Mouse (Mus musculus) cerebellum, adult 11-12 months (tissue): Measurements from ENCODE around the gene Cdh4.

Source experiments
- DNase-seq: peaks from one replicate; pipeline ENCODE4 v3.0.0; 2022

The Cdh4 gene

DNA sequence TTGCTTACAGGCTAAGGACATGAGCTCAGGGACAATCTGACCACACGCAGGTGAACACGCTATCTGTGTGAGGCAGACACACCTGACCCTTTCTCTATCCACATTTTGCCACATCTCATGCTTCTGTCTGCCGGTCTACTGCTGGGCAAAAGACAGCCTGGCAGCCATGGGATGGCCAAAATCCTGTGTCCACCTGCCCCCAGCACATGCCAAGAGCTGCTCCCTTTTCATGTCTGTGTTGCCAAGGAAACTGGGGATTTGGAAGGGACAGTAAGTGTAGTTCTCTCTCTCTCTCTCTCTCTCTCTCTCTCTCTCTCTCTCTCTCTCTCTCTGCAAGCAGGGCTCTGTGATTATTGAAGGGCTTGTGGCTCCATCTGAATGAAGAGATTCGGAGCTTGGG, 98.9 kb downstream of the Cdh4 start:
- no peak for DNase-seq

DNA sequence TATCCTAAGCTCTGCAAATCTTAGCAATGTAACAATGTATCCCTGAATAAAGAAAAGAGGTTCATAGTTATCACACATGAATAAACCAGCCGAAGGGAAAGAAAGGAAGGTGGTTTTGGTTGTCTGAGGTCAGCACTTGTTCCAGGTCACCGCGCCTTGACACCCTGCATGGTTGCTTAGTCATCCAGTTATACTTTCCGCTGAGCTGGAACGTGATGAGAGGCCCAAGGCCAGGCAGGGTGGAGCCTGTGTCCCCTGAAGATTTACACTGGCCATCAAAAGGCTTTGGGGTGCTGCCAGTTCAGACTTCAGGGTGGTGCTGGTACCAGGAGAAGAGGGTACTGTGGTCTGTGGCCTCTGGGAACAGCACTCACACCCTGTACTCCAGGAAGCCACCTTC, 105.4 kb downstream of the Cdh4 start:
- DNase-seq = no peak

DNA sequence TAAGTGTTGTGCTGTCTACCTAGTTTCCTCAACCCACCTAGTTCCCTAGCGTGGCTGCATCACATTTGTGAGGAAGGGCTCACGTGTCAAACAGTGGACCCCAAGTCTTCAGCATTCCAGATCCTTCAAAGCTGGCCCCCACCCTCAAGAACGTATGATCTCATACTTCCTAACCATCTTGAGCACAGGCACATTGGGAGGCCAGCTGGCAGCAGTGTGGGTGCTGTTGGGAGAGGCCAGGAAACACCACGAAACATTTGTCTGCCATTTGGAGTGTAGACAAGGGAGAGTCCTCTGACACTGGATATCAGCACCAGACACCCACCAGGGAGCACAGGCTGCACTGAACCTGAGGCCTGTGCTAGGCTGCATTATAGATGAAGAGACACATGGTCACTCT, 113.7 kb downstream of the Cdh4 start:
- DNase-seq = no peak

DNA sequence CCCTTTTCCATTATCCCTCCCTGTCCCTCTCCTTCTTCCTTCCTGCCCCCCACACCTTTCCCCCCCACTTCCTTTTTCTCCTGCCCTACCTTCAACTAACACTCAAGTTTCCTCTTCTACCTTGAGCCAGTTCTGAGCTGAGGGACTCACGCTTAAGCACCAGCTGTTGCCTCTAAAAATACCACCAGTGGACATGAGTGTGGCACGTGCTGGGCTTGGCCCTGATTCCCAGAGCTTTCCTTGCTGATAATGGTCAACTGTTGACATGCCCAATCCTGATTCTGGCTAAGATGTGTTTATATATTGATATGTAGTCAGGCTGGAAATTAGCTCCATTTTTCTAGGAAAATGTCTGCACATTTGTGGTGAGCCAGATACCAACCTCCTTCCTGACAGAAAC, 120.1 kb downstream of the Cdh4 start:
- no peak for DNase-seq

DNA sequence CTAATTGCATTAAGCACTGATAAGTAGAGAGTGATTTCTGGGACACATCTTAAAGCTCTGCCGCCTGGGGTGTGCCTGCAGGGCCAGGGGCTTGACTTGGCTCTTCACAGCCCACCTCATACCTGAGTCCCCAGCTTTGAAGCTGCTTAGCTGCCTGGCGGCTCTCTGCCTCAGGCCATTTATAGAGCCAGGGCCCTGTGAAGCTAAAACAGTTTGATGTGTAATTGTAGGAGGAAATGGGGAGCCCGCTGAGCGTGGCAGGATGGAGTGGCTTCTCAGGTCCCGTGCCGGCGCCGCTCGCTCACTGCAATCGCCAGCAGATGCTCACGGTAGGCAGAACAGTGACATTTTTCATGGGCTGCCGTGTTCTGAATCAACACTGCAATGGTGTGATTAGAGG, 123.4 kb downstream of the Cdh4 start:
- DNase-seq = no peak

DNA sequence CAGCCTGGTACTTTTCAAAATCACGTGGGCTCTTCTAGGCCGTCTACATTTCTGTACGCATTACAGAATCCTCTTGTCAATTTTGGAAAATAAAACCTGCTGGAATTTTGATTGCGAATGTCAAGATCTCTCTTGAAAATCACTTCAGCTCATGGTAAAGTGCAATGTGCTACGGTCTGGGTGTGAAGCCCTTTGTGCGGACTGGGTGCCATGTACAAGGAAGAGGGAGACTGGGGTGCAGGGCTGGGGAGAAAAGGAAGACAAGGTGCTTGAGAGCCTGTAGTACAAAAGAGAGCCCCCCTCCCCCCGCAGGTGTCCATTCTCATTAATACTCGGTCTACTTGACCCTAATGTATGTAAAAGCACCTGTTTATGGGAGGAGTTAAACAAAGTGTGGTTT, 125.7 kb downstream of the Cdh4 start:
- no peak for DNase-seq

DNA sequence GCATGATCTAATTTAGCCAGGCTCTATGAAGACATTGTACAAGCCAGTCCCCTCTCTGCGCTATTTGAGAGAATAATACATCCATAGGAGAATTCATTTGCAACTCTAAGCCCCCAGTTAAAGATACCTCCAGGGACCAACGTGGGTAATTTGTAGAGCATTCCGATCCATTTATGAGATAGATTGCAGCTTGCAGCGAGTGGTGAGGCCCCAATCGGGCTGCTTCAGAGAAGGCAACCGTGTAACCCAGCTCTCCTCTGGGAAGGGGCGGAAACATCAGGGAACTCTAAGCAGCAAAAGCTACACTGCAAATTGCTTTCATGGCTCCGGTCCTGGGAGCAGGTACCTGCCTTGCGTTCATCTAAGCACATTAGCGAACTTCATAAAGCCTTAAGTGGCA, 126.9 kb downstream of the Cdh4 start:
- DNase-seq = no peak

DNA sequence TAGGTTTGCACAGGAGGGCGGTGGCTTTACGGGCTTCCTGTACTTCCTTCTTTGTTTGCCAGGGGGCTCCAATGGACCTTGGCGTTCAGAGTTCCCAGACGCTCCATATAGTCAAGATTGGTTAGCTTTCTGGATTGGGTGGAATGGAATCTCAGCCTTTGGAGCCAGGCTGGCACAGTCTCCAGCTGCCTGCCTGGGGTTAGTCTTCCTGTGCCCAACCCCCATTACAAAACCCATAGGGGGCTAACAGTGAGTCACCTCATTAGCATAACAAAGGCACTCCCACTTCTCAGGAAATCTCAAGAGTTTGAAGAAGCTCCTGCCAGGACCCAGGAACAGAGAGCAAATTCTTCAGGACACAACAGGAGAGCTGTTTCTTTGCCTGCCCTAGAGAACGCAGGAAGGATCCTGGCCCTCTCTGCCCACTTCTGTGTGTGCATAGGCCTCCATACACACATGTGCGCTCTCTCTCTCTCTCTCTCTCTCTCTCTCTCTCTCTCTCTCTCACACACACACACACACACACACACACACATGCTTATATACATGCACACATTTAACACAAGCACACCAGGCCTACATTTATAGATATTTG, 129.0 kb downstream of the Cdh4 start:
- DNase-seq = no peak

DNA sequence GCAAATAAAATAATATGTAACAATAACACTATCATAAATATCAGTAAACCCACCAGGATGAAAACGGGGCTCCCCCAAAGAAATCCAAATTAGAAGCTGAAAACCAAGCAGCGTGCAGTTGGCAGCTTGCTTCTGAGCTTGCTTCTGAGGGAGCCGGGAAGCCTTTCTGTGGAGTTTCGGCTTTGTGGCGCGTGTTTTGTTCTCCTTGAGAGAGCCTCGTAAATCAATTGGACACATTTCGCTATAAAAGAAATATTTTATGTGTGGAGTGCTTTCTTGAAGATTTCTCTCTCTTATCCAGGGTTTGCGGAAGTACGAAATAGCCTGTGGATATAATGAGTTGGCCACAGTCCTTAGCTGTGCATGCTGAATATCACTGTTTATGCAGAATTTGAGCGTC, 131.1 kb downstream of the Cdh4 start:
- no peak for DNase-seq

DNA sequence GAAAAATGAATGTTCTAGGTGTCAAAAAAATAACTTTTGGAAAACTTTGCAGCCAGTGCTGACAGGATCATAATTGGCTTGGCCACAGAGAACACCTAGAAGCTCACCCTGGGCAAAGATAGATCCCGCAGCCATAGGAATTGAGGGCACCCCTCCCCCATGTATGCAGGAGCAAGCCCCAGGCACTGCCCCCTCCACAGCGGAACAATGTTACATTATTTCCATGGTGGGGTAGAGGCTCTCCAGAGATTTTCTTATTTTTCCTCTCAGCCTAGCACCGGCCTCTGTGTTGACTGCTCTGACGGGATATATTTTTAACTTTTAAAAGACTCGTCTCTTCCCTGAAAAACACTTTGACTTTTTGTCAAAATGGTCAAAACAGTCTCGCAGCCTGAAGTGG, 131.6 kb downstream of the Cdh4 start:
- DNase-seq = no peak

DNA sequence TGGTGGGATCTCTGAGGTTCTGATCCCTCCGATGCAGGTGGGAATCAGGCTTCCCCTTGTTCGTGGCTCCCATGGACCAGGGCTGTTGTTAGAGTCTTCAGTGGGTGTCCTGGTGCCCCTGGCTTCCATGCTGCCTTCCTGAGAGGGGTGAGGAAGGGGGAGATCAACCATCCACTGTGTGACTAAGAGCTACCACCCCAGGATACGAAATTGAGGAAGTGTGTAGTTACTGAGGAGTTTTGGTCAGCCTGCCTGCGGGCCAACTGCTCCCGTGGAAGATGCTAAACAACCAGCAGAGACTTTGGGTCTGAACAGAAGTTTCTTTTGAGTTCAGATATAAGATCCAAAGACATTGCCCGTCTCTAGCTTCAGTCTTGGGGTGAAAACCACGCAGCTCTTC, 133.4 kb downstream of the Cdh4 start:
- DNase-seq = no peak

DNA sequence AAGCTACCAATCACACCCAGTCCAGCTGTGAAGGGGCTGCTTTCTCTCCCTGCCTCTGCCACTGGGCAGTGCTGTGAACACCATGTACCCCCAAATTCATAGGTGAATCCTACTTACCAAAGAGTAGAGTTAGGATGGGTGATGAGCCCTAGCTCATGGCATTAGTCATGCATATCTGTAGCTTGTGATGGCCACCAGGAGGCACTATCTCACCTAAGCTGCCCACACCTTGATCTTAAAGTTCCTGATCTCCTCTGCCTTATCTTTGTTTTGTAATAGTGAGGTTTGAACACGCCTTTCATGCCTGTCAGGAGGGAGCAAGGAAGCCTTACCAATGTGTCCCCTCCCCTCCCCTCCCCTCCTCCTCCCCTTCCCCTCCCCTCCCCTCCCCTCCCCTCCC, 134.0 kb downstream of the Cdh4 start:
- DNase-seq = no peak

DNA sequence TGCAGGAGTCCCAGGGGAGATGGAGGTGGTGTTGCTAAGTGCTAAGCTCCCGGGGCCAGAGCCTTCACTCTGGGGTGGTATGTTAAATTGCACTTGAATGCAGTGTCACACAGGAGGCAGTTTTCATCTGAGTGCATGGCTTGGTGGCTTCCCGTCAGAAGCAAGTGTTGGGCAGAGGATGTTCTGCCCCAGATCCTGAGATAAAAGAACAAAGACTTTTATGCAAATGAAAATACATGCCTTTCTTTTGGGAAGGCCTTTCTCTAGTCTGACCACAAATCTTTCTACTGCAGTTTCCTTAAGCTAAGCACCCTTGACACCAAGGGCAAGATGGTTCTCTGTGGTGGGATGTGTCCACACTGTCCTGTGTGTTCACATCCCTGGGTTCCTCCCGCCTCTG, 136.1 kb downstream of the Cdh4 start:
- no peak for DNase-seq

DNA sequence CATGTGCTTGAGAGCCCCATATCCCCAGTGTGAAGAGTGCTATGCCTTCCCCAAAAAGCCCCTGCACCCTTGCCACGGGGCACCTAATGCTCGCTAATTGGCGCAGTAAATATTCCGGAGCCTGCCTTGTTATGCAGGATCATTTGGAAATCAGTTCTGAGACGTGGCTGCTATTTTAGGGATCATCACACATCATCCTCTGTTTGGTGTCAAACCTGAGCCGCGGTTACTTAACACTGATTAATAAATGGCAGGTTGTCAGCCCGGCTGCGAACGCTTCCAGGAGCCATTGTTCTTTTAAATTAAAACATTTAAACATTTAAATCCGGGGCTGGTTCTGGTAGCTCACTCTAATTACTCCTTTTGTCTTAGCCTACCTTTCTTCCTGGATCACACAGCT, 136.6 kb downstream of the Cdh4 start:
- no peak for DNase-seq

DNA sequence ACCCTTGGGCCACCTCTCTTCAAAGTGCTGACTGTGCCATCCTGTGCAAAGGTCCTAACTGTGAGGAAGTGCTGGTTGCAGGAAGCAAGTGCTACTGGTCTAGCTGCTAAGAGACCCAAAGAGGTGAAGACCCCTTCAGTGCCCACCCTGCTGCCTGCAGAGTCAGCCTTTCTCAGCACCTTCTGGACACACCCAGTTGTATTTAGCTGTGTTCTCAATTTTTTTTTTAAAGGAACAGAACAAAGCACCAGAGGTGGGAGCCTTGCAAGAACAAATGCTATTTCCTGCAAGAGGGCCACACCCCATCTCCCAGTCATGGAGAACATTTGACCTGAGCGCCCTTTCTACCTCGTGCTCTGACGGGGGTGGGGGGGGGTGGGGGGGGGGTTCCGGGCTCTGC, 138.2 kb downstream of the Cdh4 start:
- DNase-seq = no peak

DNA sequence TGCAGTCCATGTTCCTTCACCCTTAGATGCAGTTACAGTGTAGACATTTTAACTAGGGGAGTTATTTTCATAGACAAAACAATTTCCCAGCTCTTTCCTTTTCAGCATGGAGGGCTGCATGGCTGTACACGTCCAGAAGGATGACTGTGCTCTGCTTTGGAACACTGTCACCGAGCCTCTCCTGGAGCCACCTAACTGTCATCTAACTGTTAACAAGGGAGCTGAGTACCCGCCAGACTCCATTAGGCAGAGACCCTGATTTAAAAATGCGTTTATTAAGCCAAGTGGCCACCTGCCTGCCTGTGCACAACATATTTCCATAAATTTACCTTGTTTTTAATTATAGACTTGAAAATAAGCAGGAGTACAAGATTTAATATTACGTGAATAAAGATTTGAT, 138.8 kb downstream of the Cdh4 start:
- no peak for DNase-seq

DNA sequence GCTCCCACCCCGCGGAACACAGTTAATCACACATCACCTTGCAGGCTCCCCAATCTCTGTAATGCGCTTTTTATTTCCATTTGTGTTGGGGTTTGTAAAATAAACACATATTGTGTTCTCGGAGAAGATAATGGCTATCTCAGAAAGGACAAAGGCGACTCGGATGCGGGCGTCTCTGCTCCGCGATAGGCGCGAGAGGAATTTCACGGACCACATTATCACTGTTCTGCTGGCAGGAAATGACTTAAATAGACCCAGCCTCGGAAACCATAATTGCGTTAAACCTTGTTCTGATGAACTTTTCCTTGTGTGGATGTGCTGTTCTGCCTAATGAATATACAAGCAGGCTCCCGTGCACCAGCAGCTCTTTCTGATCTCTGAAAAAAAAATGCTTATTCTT, 140.7 kb downstream of the Cdh4 start:
- no peak for DNase-seq

DNA sequence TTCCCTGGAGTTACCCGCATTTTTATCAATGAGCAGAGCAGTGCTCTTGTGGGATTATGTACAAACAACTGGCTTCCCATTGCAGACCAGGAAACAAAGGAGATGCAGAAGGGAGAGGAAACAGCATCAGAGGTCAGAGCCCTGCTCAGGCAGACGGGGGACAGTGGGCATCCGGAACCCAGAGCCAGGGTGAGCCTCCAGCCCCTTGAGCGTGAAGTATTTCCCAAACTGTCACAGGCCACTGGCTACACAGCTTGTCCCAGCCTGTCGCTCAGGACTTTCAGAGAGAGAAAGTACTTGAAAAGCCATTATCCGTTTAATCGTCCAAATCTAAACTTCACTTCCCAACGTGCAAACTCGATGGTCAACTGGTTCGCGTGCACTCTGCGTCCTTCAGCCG, 142.4 kb downstream of the Cdh4 start:
- no peak for DNase-seq

DNA sequence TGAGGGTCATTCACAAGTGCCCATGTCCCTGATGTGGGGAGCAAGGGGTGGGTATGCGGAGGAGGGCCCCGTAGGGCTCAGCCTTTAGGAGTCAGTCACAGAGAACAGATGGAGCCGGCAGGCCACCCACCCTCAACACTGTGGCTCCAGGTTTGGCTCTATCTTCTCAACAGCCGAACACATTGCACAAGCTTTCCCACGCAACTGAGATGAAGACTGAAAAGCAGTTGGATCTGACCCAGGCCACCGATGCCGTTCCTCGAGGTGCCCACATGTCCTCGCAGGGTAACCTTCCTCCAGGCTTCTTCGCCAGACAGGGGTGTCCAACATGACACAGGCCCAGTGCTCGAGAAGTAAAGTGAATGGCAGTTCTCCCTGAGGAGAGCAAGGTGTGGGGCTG, 144.2 kb downstream of the Cdh4 start:
- no peak for DNase-seq

DNA sequence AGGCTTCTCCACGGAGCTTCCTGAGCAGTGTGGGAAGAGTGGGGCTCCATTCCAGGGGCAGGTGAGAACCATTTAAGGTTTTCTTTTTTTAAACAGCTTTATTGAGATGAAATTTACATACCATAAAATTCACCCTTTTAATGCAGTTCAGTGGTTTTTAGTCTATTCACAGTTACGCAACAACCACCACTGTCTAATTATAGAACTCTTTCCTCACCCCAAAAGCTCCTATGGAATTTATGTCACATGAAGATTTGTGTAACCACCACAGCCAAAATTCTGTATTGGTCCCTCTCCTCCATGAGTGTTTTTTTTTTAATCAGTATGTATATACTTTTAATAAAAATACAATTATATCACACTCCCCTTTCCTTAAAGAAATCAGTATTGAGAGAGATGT, 144.8 kb downstream of the Cdh4 start:
- no peak for DNase-seq

DNA sequence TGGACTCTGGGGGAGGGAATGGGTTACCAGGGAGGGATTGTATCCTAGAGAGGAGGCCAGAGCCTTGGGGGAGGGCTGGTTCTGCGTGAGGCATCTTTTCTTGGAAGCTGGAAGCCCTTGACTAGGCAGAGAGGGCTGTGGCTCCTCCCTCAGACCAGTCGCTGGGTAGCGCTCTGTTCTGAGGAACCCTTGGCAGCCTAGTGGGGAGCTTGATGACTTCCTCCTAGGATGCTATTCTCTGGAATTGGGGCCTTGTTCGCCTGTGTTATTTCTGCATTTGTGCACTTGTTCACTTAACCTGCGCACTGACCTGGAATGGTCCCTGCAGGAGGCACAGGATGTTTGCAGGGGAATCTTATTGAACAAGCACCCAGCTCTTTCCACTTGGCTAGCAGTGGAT, 149.4 kb downstream of the Cdh4 start:
- peak; percentile 54 for DNase-seq

DNA sequence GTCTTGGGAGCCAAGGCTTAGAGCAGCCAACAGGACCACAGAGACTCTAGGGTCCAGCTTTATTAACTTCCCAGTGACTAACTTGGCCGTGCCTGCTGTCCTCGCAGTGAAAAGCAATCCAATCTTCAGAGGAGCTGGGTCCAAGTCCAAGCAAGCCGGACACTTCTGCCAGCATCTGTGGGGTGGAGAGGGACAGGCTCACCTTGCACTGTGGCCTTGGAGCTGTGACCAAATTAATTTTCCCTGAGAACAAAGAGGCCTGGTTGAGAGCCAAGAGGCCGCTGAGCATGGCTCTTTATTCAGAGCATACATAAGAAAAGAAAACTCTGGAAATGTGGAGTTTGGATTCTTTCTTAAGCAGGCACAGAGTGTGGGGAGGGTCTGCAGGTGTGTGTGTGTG, 152.8 kb downstream of the Cdh4 start:
- no peak for DNase-seq

DNA sequence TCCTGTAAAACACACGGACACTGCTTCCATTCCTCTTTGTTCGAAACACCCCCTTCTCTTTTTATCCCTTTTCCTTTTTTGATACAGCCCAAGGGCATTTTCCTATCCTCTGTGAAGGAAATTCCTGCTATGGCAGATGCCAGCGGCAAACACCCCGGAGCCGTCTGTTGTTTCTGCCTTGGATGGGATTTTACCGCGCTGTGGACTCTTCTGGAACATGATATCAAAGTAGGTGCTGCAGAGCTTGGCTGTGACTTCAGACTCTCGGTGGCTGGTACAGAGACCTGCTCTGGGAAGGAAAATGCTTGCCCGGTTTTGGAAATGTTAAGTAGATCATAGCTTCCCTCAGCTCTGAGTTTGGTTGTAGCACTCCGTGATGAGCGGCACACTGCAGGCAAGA, 156.7 kb downstream of the Cdh4 start:
- DNase-seq = no peak

DNA sequence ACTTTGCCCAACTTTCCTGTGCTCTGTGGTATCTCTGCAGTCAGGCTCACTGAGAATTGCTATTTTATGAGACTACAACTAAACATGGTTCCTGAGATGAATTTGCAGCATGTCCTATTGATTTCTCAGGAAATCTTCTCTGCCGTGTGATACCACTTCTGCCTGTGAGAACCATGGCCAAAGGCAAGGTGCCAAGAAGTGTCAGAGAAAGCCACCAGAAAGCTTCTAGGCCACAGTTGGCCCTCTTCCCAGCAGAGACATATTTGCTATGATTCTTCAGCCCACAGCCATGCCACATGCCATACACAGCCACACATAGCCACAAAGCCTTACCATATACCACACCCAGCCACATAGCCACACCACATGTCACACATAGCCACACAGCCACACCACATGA, 157.7 kb downstream of the Cdh4 start:
- DNase-seq = peak; percentile 28

DNA sequence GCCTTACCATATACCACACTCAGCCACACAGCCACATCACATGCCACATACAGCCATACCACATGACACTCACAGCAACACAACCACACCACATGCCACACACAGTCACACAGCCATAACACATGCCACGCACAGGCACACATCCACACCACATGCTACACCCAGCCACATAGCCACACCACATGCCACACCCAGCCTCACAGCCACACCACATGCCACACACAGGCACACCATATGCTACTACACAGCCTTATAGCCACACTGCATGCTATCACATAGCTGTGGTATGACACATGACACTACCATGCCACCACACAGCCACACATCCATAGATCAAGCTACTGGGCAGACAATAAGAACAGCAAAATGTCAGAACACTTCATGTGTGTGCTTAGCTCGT, 158.1 kb downstream of the Cdh4 start:
- no peak for DNase-seq

DNA sequence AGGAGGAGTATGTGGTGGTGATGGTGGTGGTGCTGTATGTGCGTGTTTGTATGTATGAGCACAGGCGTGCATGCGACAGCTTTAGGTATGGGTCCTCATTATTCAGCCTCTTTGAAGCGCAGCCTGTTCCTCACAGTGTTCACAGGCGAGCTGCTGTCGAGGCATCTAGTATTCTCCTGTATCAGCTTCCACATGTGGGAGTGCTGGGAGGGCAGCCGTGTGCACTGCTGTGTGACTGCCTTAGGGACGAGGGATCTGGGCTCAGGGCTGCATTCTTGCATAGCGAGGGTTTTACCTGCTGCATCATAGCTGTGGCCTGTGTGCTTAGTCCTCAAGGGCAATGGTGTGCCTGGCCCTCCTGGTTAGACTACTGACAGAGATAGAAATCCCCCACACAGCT, 158.9 kb downstream of the Cdh4 start:
- no peak for DNase-seq
